Mouse (Mus musculus): ENCODE data around the gene Neu3. TPM values are rescaled to one million over a fixed set of nuclear protein-coding genes. Genes with fewer than 3 reads are reported as not detected.

The Neu3 gene
- polyA plus RNA-seq, 1 experiment from 2014 or later = 2.3 TPM

DNA sequence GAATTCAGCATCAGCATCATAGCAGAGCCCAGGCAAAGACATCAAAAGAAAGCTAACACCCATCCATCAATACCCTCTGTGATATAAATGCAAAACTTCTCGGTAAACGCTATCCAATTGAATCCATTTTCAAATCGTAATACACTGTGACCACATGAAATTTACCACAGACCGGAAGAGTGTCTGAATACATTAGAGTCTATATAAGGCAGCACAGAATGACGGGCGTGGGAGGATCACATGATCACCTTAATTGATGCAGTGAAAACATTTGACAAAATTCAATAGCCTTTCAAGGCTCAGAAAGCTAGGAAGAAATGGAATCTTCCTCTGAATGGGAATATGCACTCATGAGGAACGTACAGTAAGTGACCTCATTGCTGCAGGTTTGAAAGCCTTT is 44.8 kb downstream of the Neu3 start:
- Histone ChIP-seq H3K9me3 (no peaks in the 10 kb centered on the region), H3K4me1 (peaks cover 8% of the 10 kb centered on the region; the same call in 1 of the 2 replicates), H3K36me3 (replicated peaks) (no peaks in the 10 kb centered on the region), H3K27ac (replicated peaks) (no peak overlapping the region), H3K27me3 (replicated peaks; ENCODE audit: low read depth, poor library complexity, severe bottlenecking) (no peaks in the 10 kb centered on the region), H3K4me3 (no peak overlapping the region)
- no peak for DNase-seq (ENCODE audit: low spot score)
- 91% methylated on average over 7 of the region's 7 CpGs for WGBS

DNA sequence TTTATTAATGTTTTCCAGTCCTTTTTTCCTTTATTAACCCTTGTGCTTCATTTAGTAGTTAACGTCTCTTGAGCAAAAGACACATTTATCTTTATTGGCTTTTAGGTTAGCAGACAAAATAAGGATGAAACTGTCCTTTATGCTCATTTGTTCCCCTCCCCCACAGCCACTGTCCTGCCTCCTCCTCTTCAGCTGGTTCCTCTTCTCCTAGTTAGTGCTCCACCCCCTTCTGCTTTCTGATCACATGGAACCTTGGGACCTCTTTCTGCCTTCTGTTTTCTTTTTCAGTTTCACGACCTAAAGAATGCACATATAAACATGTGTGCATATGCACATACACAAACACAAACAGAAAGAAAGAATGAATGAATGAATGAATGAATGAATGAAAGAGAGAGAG is 46.3 kb downstream of the Neu3 start:
- no peak for DNase-seq (ENCODE audit: low spot score)
- no peaks in the 10 kb centered on the region for H3K9me3 ChIP-seq
- no peaks in the 10 kb centered on the region for H3K27me3 ChIP-seq (replicated peaks; ENCODE audit: low read depth, poor library complexity, severe bottlenecking)
- WGBS = 82% methylated on average over 2 of the region's 2 CpGs
- H3K27ac ChIP-seq (replicated peaks) = no peak overlapping the region
- H3K36me3 ChIP-seq (replicated peaks) = no peaks in the 10 kb centered on the region
- H3K4me3 ChIP-seq = no peak overlapping the region
- no peaks in the 10 kb centered on the region for H3K4me1 ChIP-seq

DNA sequence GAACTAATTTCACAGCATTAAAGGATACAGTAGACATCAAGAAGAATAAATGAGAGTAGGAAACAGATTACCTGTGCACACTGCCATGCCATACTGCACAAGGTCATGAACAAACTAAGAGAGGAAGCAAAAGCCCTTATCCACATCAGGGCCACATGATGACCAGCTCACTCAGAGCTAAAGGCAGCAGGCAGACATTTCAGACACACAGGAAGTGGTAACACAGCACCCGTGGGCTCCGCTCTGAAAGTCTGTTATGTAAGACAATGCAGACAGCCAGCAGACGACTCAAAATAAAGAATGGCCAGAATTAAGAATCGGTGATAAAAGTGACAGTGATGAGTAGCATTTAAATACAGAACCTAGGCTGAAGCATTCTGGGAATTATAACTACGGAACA is 46.8 kb downstream of the Neu3 start:
- H3K4me3 ChIP-seq = no peak overlapping the region
- H3K27me3 ChIP-seq (replicated peaks; ENCODE audit: low read depth, poor library complexity, severe bottlenecking) = no peaks in the 10 kb centered on the region
- 84% methylated on average over 5 of the region's 5 CpGs for WGBS
- no peaks in the 10 kb centered on the region for H3K36me3 ChIP-seq (replicated peaks)
- H3K9me3 ChIP-seq = no peaks in the 10 kb centered on the region
- no peak for DNase-seq (ENCODE audit: low spot score)
- H3K4me1 ChIP-seq = no peaks in the 10 kb centered on the region
- H3K27ac ChIP-seq (replicated peaks) = no peak overlapping the region

DNA sequence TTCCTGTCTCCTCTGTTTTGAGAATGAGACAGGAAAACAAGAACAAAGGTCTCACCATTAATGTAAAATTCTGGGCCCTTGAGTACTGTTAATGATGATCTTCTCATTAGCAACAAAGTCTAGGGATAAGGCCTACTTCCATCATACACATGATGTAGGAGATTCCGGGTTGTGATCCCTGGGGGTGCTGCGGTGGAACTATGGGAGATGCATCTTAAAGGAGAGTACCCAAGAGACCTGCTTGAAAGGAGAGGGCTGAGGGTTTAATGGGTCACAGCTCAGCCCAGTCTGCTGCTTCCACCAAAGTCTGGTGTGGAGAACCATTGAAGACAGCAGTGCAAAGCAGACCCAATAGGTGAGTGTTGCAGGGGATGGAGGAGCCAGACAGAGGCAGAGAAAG is 65.0 kb downstream of the Neu3 start, which contains the start of gene Olfr521:
TSS of gene Olfr521 (plus strand) at position 301 of the 400 bp plus-strand sequence.
- Histone ChIP-seq H3K9me3 (peaks cover 25% of the 10 kb centered on the region), H3K27me3 (replicated peaks; ENCODE audit: low read depth, poor library complexity, severe bottlenecking) (no peaks in the 10 kb centered on the region), H3K4me3 (no peak within 1 kb of the TSS), H3K4me1 (no peaks in the 10 kb centered on the region), H3K27ac (replicated peaks) (no peak within 1 kb of the TSS), H3K36me3 (replicated peaks) (no peaks in the 10 kb centered on the region)
- WGBS = 93% methylated on average over 2 of the region's 2 CpGs
- DNase-seq (ENCODE audit: low spot score) = no peak

Other genes starting within 250 kb of the Neu3 start
- 0.55 and 0.60 TPM in 2 replicates for gene Tpbgl, start 201.3 kb downstream of the Neu3 start, polyA plus RNA-seq (2016; fragmentation: Nextera tagmentation; extraction: Ambion mirVana)
- 1.2 and 1.7 TPM in 2 replicates for gene Slco2b1, start 117.1 kb downstream of the Neu3 start, polyA plus RNA-seq (2016; fragmentation: Nextera tagmentation; extraction: Ambion mirVana)
- gene Olfr520, start 98.1 kb downstream of the Neu3 start, polyA plus RNA-seq (2016; fragmentation: Nextera tagmentation; extraction: Ambion mirVana) = not detected in 2 replicates
- not detected in 2 replicates for gene Olfr521, start 64.9 kb downstream of the Neu3 start, polyA plus RNA-seq (2016; fragmentation: Nextera tagmentation; extraction: Ambion mirVana)
- gene Xrra1, start 30.7 kb upstream of the Neu3 start, polyA plus RNA-seq (2016; fragmentation: Nextera tagmentation; extraction: Ambion mirVana) = 0.46 and 0.85 TPM in 2 replicates
- 357 and 358 TPM in 2 replicates for gene Spcs2, start 35.0 kb upstream of the Neu3 start, polyA plus RNA-seq (2016; fragmentation: Nextera tagmentation; extraction: Ambion mirVana)
- gene Rnf169, start 152.0 kb upstream of the Neu3 start, polyA plus RNA-seq (2016; fragmentation: Nextera tagmentation; extraction: Ambion mirVana) = 5.4 and 5.7 TPM in 2 replicates
- 0.71 and 0.77 TPM in 2 replicates for gene Chrdl2, start 177.8 kb upstream of the Neu3 start, polyA plus RNA-seq (2016; fragmentation: Nextera tagmentation; extraction: Ambion mirVana)